Mouse (Mus musculus) inflammation-experienced regulatory T-cells, adult 6 months (primary cell): Measurements from ENCODE around the gene Nqo1. TPM values are rescaled to one million over a fixed set of nuclear protein-coding genes. Genes with fewer than 3 reads are reported as not detected.
A peak's percentile ranks its signal among the peaks of the same experiment; 100 is the strongest.

ENCODE experiments used
- ATAC-seq: one replicate; pipeline ENCODE4 v1.8.0; 2017
- polyA plus RNA-seq, 3 experiments: library from polyadenylated mRNA; unstranded; fragments of 100-300 nt; shearing (Covaris generic); gene quantifications; one replicate each; pipeline ENCODE4 v1.2.1; 2017

The Nqo1 gene
- polyA plus RNA-seq, result 1 to 10 TPM in 1 of 3 experiments, under 1 TPM in 2; 0.50 to 5.3 (median 0.94) TPM

DNA sequence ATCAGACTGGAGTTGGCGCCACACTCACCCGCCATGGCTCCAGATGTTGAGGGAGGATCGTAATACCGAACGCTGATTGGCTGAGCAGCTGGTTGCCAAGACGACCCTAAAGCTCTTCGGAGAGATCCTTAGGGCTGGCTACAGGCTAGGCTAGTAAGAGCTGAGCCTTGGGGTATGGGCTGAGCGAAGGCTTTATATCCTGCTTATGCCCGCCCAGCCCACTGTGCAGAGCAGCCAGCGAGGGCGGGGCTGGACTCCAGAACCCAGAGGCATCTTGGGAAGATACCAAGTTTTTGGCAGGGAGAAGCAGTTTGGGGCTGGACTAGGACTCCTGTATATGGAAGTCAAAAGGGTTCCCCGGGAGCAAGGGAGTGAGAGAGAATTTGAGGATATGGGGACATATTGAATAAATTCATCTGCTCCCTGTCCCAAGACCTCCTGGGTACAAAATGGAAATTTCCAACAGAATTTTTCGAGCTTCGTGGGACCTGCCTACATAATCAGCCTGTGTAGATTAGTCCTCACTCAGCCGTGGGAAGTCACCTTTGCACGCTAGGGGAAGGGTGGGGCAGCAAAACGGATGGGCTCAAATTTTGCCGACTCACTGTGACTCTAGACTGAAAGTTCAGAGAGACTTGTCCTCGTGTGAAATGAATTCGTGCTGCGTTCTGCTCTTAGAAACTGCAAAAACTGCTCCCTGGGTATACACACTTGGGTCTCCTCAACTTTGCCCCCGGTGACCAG is at the start of gene Nqo1:
Gene Nqo1, minus strand, starts transcription at position 169 of the 744 bp plus-strand sequence.
- peak; percentile 69 for ATAC-seq

DNA sequence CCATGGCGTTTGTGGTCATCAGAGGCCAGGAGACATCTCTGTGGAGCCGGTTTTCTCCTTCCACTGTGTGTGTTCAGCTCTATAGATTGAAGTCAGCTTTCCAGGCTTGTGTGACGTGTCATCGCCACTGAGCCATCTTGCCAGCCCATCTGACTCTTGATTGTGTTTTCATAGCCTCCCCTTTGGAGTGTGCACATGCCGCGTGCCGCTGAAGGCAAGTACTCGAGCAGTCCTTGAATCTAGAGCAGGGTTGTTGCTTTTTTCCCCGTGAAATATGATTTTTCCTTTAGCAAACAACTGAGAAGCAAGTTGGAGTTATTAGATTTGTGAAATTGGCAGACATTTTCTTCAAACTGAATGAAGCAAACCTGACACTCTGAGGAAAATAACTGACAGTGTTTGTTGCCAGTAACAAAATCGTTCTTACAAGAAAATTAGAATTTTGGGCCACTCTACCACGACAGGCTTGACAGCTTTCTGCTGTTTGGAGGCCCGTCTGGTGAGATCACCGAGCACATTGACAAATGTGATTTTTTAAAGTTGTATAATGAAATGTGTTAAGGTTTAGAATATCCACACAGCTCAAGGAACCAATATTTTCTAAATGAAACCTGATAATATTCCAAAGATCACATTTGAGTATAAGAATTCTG is 48.5 kb upstream of the Nqo1 start:
- ATAC-seq, result no peak

DNA sequence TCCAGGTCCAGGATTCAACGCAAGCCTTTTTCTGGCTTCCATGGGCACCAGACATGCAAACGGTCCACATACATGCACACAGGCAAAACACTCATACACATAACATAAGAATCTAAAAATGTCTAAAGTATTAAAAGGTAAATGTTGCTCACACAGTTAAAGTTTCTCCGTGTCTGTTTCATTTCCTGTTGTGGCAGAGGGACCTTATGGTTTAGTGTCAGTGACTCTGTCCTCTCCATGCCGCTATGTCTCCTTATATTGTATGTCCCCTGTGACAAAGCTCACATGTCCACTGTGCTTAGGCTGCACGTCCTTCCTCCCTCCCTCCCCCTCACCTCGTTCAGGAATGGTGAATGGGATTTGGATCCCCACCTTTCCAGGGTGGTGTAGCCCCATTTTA is 46.6 kb upstream of the Nqo1 start:
- ATAC-seq, result peak; percentile 60

DNA sequence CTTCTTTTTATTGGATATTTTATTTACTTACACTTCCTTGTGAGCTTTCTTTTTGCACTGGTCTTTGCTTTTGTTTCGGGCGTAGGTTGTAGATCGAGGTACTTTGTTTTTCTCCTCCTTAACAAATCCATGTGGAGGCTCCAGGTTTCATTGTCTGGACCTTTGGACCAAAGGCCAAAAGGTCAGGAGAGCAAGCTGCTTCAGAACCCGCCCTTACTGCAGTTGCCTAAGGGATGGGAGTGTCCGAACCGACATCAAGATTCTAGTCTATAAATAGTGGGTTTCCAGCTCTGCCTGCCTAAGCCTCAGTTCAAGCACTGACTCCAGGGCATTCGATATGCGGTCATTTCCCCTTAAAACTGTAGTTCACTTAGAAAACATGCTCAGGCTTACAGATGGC is 46.1 kb upstream of the Nqo1 start:
- no peak for ATAC-seq

DNA sequence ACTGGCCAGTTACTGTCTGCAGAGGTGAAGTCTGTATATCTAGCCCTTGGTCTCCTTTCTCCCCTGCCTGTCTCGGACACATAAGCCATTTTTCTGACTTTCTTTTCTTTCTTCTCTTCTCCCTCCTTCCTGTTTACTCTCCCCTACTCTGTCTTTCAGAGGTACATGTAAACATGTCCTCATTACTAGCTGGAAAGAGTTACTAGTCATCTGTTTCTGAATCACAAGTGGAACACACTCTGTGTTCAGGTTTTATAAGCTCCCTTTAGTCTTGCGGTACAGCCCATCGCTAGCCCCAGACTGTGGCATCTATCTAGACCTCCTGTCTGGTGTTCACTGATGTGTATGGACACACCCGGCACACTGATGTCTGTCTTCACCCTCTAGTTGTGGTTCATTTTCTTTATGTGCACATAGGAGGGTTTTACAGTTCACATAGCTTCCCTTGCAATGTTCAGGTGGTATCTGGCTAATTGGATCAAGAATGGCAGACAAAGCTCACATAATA is 45.4 kb upstream of the Nqo1 start:
- peak; percentile 70 for ATAC-seq

DNA sequence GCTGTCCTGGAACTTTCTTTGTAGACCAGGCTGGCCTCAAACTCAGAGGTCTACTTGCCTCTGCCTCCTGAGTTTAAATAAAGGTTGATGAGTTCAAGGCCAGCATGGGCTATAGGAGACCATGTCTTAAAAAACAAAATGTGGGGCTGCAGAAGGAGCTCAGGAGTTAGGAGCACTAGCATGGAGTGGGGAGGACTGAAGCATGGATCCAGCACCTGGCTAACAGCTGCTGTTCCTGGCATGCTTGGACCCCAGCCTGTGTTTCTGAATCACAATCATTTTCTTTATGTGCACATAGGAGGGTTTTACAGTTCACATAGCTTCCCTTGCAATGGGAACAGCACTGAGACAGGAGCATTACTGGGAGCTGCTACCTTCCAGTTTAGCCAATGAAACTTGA is 44.7 kb upstream of the Nqo1 start:
- ATAC-seq, result no peak

DNA sequence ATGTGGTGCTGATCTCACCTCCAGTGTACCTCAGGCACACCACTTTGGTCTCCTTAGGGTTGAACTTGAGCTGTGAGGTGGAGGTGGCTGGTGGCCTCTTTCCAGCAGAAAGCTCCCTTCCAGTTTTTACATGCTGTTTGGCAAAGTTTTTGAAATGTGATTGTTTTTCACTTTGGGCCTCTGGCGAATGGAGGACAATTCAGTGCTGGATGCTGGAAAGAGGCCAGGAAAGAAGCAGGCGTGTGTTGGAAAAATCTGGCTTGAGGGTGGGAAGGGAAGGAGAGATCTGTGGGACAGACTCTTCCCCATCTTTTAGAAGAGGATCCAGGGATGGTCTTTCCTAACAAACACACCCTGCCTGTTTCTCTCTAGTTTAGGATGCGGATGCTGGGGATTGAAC is 41.6 kb upstream of the Nqo1 start:
- no peak for ATAC-seq

DNA sequence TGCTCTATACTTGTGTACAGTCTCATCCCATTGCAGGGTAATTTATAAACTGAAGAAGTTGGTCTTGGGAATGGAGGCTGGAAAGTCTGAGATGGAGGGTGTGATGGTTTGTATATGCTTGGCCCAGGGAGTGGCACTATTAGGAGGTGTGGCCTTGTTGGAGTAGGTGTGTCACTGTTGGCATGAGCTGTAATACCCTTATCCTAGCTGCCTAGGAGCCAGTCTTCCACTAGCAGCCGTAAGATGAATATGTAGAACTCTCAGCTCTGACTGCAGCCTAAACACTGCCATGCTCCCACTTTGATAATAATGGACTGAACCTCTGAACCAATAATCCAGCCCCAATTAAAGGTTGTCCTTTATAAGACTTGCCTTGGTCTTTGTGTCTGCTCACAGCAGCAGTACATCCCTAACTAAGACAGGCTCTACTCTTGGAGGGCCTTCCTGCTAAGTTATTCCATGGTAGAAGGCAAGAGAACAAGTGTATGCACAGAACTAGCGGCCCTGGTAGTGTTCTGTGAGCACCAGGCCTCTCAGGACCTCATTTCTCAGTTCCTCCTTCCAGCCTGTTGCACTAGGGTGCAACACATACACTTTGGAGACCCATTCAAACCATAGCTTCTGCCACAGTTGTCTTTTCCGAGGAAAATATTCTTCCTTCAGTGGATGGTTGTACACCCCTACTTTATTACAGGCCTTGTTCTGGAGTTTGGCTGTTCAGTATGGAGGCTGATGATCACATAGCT is 37.0 kb upstream of the Nqo1 start:
- no peak for ATAC-seq

DNA sequence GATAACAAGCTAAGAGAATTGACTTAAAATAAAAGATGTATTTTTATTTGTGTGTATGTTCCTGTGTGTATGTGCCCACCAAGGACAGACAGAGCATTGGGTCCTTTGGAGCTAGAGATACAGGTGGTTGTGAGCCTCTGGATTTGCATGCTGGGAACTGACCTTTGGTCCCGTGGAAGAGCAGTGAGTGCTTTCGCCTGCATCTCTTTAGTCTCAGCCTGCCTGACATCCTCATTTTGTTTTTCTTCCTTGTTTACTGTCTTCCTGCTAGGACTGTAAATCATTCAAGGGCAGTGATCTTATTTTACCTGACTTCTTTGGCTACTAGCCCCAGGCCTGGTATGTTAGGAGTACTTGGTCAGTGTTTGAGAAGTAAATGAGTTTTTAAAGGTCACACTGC is 34.7 kb upstream of the Nqo1 start:
- no peak for ATAC-seq

DNA sequence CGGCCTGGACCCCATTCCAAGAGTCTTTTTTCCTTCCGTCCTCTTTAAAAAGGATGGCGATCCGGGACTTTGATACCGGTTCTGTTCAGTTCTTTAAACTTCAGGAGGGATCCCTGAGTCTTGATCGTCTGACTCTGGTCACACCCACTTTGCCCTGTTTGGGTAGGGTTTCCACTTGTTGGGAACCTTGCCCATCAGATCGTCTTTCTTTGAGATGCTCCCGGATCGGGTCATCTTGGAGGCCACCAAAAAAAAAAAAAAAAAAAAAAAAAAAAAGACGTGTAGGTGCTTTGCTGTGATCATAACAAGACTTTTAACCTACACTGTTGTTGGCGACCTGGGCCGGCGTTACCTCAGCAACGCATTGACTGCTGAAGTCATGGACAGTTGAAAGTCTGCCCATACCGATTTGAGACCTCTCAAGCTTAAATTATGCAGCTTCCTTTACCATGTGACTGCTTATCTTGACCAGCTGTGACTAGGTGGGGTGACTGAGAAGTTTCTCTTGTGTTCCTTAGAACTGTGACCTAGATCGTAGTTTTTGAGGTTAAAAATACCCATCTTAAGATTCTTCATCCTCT is 33.9 kb upstream of the Nqo1 start:
- ATAC-seq, result peak; percentile 38

DNA sequence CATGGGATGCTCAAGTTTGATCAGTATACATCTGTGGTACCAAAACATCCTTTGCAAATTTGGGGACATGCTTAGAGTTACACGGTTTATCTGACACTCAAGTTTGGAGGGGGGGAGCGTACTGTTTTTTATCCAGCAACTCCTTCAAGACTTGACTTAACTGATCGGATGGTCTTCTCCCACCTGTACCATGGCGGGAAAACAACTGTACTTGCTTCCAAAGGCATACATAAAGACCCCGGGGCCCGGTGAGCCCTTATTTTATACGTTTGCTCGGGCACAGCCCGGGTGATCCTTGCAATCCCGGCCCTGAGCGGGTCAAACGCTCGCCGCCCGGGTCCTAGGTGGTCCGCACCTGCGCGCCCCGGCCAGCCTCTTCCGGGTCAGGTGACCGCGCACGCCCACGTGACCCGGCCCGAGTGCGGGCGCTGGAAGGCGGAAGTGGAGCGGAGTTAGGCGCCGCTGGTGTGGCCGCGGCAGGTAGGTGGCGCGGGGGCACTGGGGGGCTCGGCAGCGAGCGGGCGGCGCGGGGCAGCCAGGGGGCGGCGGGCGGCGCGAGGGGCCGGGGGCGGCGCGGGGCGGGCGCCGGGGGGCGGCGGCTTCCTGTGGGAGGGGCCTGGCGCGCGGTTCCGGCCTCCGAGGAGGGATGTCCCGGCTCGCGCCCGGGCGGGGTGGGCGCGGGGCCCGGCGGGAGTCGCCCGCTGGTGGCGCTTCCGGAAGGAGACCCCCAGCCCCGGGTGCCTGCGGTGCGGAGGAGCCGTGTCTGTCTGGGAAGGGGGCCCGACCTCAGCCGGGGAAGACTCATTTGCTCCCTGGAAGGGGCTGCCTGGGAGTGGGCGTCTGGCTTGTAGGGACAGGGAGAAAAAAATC is 33.2 kb upstream of the Nqo1 start, which contains the start of gene Wwp2:
Gene Wwp2, plus strand, starts transcription at position 404 of the 870 bp plus-strand sequence.
- peak; percentile 81 for ATAC-seq

DNA sequence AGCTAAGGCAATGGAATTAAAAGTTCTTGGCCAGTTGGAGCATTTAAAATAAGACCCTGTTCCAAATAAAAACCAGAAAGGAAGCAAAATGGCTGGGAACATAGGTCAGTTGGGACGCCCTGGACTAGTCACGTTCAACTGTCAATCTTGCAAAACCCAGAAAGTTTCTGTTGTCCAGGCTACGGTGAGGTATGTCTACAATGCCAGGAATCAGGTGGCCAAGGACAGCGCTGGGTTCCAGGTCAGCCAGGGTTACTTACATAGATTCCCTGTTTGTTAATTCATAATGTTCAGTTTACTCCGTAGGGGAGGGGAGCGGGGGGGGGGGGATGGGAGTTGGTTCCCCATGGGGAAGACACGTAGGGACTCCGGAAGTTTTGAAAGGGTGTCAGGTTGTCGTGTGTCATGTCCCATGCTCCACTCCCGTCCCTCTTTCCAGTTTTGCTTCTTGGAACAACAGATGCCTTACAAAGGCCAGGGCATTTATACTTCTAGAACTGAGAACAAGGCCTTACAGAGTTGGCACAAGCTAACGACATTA is 32.5 kb upstream of the Nqo1 start:
- ATAC-seq, result peak; percentile 10

DNA sequence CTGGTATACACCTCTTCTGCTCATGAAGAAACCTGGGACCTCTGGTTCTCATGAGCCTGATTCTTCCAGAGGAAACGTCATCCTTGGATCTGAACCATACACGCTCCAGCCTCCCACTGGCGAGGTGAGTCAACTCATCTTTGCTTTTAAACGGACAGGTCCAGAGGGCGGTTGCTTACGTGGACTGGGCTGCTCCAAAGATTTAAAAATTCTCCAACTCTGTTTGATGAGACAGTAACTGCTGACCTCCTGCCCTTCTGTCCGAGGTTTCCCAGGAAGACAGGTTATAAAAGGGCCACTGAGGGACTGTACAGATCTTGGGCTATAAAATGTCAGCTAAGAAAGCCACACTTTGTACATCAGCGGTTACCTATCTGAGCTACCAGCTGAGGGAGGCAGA is 27.8 kb upstream of the Nqo1 start:
- no peak for ATAC-seq

DNA sequence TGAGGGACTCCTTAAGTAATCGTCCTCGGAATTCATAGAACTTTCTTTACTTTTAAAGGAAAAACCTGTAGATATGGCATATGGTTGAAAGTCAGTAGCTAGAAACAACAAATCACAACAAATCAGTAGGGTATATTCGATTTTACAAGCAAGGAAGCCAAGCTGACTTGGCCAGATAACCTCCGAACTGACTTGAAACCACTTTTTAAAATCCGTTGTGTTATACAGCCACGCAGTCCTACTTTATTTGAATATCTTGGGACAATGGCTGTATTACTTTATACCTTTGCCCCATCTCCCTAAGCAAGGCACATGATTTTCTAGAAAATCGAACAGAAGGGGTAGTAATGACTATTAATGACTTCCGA is 22.2 kb upstream of the Nqo1 start:
- ATAC-seq, result peak; percentile 15

DNA sequence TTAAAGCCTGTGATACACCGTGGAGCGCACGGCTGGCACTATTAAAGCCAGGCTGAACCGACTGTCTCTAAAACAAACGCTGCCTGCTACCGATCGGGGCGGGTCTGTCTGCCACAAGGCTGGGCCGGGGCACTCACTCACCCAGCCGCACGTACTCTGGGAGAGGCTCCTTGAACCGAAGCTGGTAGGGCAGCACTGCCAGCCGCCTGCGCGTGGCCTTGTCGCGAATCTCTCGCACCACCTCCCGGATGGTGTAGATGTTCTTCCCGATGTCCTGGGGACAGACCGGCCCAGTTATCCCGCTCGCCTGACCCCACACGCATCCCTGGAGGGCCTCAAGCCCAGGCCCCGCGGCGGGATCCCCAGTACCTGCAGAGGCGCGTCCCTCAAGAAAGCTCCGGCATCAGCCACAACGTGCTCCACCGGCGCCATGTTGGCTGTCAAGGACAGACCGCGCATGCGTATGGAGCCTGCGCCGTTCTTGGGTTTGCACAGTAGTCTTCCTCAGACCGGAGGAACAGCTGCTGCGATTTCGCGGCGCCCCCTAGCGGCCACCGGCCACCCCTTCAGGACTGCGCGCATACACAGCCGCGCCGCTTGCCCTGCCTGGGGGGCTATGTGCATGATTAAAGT is 21.7 kb upstream of the Nqo1 start, which contains the start of gene Nob1:
Gene Nob1, minus strand, starts transcription at position 455 of the 633 bp plus-strand sequence.
- ATAC-seq, result peak; percentile 94

DNA sequence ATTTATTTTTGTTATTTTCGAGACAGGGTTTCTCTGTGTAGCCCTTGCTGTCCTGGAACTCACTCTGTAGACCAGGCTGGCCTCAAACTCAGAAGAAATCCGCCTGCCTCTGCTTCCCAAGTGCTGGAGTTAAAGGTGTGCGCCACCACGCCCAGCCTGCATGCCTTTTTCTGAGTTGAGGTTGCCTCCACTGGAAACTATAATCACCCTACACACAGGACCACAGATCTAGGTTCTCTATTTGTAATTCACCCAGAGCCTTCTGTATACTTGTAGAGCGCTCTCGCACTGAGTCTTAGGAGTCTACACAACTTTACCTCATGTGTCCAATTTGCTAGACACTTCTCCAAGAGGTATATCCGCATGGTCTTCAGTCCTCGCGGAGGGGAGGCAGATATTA is 21.2 kb upstream of the Nqo1 start:
- no peak for ATAC-seq

DNA sequence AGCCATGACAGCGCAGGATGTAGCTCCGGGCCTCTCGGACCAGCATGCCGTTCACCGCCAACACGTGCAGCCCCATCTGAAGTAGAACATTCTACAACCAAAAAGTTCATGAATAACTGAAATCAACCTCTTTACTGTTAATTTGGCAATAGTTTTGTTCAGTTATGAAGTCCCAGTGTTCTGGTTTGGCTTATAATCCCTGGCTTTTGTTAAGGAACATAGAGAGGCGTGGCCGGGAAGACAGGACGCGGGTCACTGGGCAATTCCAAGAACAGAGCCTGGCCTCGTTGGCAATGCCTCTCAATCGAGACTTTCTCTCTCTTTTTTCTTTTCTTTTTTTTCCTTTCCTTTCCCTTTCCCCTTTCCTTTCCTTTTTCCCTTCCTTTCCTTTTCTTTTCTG is 14.0 kb upstream of the Nqo1 start:
- no peak for ATAC-seq

DNA sequence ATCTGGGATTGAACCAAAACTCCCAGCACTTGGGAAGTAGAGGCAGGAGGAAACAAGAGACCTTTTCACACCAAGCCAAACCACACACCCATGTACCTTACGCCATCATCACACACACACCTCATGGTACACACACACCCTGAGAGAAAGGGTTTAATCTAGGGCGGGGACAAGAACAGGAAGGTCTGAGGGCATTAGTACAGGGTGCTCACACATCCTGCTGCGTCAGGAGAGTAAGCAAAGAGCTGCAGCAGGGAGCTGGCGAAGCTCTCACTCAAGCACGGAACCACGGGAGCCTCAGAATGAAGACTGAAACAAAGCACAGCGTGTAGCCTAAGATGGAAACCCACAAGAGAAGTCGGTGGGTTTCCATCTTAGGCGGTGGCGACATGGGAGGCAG is 10.9 kb upstream of the Nqo1 start:
- no peak for ATAC-seq

DNA sequence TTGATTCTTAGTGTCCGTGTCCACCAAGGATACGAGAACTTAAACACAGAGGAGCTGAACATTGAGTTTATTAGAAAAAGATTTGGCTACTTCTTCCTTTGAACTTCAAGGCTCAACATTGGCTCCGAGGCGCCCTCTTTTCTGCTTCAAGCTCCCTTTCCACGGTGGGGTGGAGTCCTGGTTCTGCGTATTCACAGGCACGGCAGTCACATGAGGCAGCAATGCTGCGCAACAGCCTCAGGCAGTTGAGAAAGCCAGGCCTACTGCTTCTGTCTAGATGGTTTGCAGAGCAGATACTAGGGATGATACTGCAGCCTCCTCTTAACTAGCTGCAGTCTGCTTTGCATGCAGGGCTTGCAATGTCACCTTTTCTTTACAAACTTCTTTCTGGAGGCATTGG is 9.5 kb upstream of the Nqo1 start:
- ATAC-seq, result no peak

DNA sequence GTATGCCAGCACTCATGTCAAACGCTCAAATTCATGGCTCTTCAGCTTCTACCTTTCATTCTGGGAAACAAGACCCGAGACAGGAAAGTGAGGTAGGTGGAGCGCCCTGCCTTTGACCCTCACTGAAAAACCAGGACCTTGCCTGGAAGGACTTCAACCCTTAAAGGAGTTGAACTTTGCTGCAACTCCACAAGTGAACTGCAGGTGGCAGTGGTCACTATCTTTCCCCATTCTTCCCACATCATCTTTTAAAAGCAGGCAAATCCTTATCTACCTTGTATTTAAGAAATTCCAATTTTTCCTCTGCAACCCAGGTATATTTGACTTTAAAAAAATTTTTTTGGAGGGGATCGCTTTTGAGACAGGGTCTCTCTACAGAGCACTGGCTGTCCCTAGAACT is 8.4 kb upstream of the Nqo1 start:
- peak; percentile 52 for ATAC-seq

DNA sequence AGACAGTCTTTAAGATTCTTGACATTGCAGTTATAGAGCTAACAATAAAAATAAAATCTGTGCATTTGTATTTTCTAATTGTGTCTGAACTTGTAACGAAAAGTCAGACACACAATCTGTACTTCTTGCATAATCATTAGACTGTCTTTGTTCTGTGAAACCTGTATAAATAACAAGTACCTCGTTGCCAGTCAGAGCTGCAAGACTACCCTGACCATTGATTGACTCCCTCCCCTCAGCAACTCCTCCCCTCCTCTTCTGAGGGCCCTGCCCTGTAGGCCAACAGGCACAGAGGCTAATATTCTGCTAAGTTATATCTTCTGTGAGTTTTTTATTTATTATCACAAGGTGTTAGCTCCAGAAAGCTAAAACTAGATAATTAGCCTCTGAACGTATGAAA is 2.9 kb upstream of the Nqo1 start:
- ATAC-seq, result no peak
